Mouse (Mus musculus): ENCODE data around the gene Nubp2. TPM values are rescaled to one million over a fixed set of nuclear protein-coding genes. Genes with fewer than 3 reads are reported as not detected.
A peak's percentile ranks its signal among the peaks of the same experiment; 100 is the strongest.

Gene Nubp2
- total RNA-seq, 2 experiments from 2014 or later, result 48.5 to 54.1 TPM

GRCm38 (mm10) chr17:24894995-24895547, 8.9 kb upstream of the Nubp2 start, which contains the start of the genes Eme2 and Mrps34:
Eme2 (minus strand) TSS chr17:24895087.
Mrps34 (plus strand) TSS chr17:24895116.
- DNase-seq (ENCODE audit: low spot score in 2 of 2), result peak; percentile 73 to 75

GRCm38 (mm10) chr17:24894061-24894994, 8.2 kb upstream of the Nubp2 start:
- no peak for DNase-seq (ENCODE audit: low spot score in 2 of 2)

- DNase-seq (ENCODE audit: low spot score in 2 of 2), result no peak
These were observed 7.1 kb upstream of the Nubp2 start for GRCm38 (mm10) chr17:24893276-24893675.

GRCm38 (mm10) chr17:24892785-24893184, 6.6 kb upstream of the Nubp2 start:
- DNase-seq (ENCODE audit: low spot score in 2 of 2), result peak in 1 of 2 experiments; percentile 20

GRCm38 (mm10) chr17:24891321-24891720, 5.2 kb upstream of the Nubp2 start:
- peak in 1 of 2 experiments; percentile 19 for DNase-seq (ENCODE audit: low spot score in 2 of 2)

- DNase-seq (ENCODE audit: low spot score in 2 of 2), result peak in 1 of 2 experiments; percentile 26
These were observed 4.3 kb upstream of the Nubp2 start for GRCm38 (mm10) chr17:24890151-24891092.

GRCm38 (mm10) chr17:24888862-24889261, 2.7 kb upstream of the Nubp2 start:
- peak in 1 of 2 experiments; percentile 20 for DNase-seq (ENCODE audit: low spot score in 2 of 2)

GRCm38 (mm10) chr17:24887291-24888080, 1.3 kb upstream of the Nubp2 start:
- DNase-seq (ENCODE audit: low spot score in 2 of 2), result peak in 1 of 2 experiments; percentile 25

- no peak for DNase-seq (ENCODE audit: low spot score in 2 of 2)
These were observed 753 bp upstream of the Nubp2 start for GRCm38 (mm10) chr17:24886932-24887271.

- no peak for DNase-seq (ENCODE audit: low spot score in 2 of 2)
These were observed 604 bp downstream of the Nubp2 start for GRCm38 (mm10) chr17:24885356-24886133.

GRCm38 (mm10) chr17:24884391-24884790, 1.8 kb downstream of the Nubp2 start:
- DNase-seq (ENCODE audit: low spot score in 2 of 2), result no peak

GRCm38 (mm10) chr17:24881738-24882440, 4.3 kb downstream of the Nubp2 start:
- no peak for DNase-seq (ENCODE audit: low spot score in 2 of 2)

GRCm38 (mm10) chr17:24878531-24878930, 7.6 kb downstream of the Nubp2 start:
- peak in 1 of 2 experiments; percentile 18 for DNase-seq (ENCODE audit: low spot score in 2 of 2)

- peak in 1 of 2 experiments; percentile 30 for DNase-seq (ENCODE audit: low spot score in 2 of 2)
These were observed 8.1 kb downstream of the Nubp2 start for GRCm38 (mm10) chr17:24878117-24878397.

- DNase-seq (ENCODE audit: low spot score in 2 of 2), result peak in 1 of 2 experiments; percentile 18
These were observed 8.6 kb downstream of the Nubp2 start for GRCm38 (mm10) chr17:24877336-24878116.

- DNase-seq (ENCODE audit: low spot score in 2 of 2), result no peak
These were observed 11.2 kb downstream of the Nubp2 start for GRCm38 (mm10) chr17:24874989-24875388.

- no peak for DNase-seq (ENCODE audit: low spot score in 2 of 2)
These were observed 11.8 kb downstream of the Nubp2 start for GRCm38 (mm10) chr17:24874405-24874745.

- DNase-seq (ENCODE audit: low spot score in 2 of 2), result no peak
These were observed 12.3 kb downstream of the Nubp2 start for GRCm38 (mm10) chr17:24873695-24874404.
